In the genomic region with DNA sequence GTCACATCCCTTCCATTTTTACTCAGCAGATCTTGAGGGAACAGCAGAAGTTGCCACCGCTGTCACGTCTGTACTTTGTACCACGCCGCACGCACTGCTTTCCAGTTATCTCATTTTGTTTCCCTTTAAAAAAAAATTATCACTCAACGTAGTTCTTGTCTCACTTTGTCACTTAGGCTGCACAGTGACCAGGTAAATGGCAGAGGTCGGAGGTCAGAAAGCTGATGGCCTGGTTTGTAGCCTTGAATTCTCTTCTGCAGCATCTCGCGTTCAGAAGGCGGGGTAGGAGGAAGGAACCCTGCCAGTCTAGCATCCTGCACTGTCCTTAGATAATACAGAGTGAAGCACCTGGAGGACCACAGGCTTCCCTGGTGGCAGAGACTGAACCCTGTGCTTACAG, we compare ENCODE assay signal across 21 mouse cellular contexts. TPM values are rescaled to one million over a fixed set of nuclear protein-coding genes. Genes with fewer than 3 reads are reported as not detected.
DNase-seq lines count a peak whose midpoint lies in the region; ATAC-seq and TF ChIP-seq lines count a peak whose summit lies in the region.
"Had no signal": no experiment of that assay in that cellular context is flagged by ENCODE, and none has a peak within 500 bp of the region (broad histone marks: within the 10 kb centered on the region; RNA-seq: fewer than 3 reads in every experiment).

No protein-coding gene starts in this region.

- no peak for TF ChIP-seq CTCF in cerebellum, adult 2 months (IDR thresholded peaks at IDR 0.05; ENCODE audit: borderline replicate concordance, insufficient read depth, low read depth, low read length)

- 78% methylated on average over 10 of the region's 10 CpGs for WGBS in cerebellum, adult 2 months
- WGBS in heart, embryonic 14.5 days = 56% methylated on average over 10 of the region's 10 CpGs
- WGBS in kidney, embryonic 15.5 days = 92% methylated on average over 10 of the region's 10 CpGs

- H3K4me2 ChIP-seq in heart, embryonic 14.5 days (ENCODE audit: low read length) = no peak overlapping the region
- no peak overlapping the region for H3K4me2 ChIP-seq in kidney, embryonic 15.5 days
- H3K4me2 ChIP-seq: hindbrain, embryonic 15.5 days; limb, embryonic 12.5 days; liver, embryonic 15.5 days; midbrain, embryonic 13.5 days; neural tube, embryonic 12.5 days had no signal

- H3K9me3 ChIP-seq in heart, embryonic 14.5 days (ENCODE audit: control insufficient read depth, low read length) = no peaks in the 10 kb centered on the region
- H3K9me3 ChIP-seq in kidney, embryonic 15.5 days (replicated peaks) = no peaks in the 10 kb centered on the region
- H3K9me3 ChIP-seq: hindbrain, embryonic 15.5 days; limb, embryonic 12.5 days; liver, embryonic 15.5 days; midbrain, embryonic 13.5 days; neural tube, embryonic 12.5 days had no signal

- no peak overlapping the region for H3K9ac ChIP-seq in heart, embryonic 14.5 days (ENCODE audit: low read length)
- H3K9ac ChIP-seq in kidney, embryonic 15.5 days = no peak overlapping the region
- H3K9ac ChIP-seq: hindbrain, embryonic 15.5 days; limb, embryonic 12.5 days; liver, embryonic 15.5 days; midbrain, embryonic 13.5 days; neural tube, embryonic 12.5 days had no signal

- peaks cover 26% of the 10 kb centered on the region for H3K36me3 ChIP-seq in heart, embryonic 14.5 days (ENCODE audit: control insufficient read depth, insufficient read depth, low read length)
- peaks cover 22% of the 10 kb centered on the region for H3K36me3 ChIP-seq in kidney, embryonic 15.5 days
- H3K36me3 ChIP-seq: hindbrain, embryonic 15.5 days; liver, embryonic 15.5 days; neural tube, embryonic 12.5 days had no signal

- intact Hi-C loops in heart, postnatal 10 days (cut with DNase I) = loop anchor here (2.0 kb wide), 1 partner anchor 29 kb away; a partner anchor contains a TSS

- H3K4me1 ChIP-seq in cerebellum, adult 2 months (ENCODE audit: control insufficient read depth, insufficient read depth, low read length) = peaks cover 51% of the 10 kb centered on the region
- peaks cover 50 to 85% of the 10 kb centered on the region in 2 experiments for H3K4me1 ChIP-seq in heart, embryonic 14.5 days (ENCODE audit: control insufficient read depth in 2 of 2, insufficient read depth in 2 of 2, low read length in 2 of 2)
- H3K4me1 ChIP-seq in kidney, embryonic 15.5 days = peaks cover 61% of the 10 kb centered on the region

- no peak for TF ChIP-seq POLR2A in cerebellum, adult 2 months (IDR thresholded peaks at IDR 0.05; ENCODE audit: borderline replicate concordance, insufficient read depth, low read length)

- DNase-seq in cerebellum, adult 2 months = no peak
- no peak for DNase-seq in cerebellum, postnatal 14 days
- DNase-seq in heart, postnatal 10 days = no peak
- DNase-seq in kidney, postnatal 10 days = no peak
- DNase-seq in thymus, postnatal 14 days = peak; percentile 29
- DNase-seq in thymus, adult 18-20 months = no peak
- DNase-seq: adrenal gland, postnatal 10 days; cerebellum, adult 9-11 months; kidney, adult 11 months; kidney, postnatal 25 days; layer of hippocampus, adult 9-11 months; right cerebral cortex, adult 18-20 months had no signal

- H3K4me3 ChIP-seq in cerebellum, adult 2 months (replicated peaks; ENCODE audit: insufficient read depth, low read depth, low read length) = no peak overlapping the region
- no peak overlapping the region for H3K4me3 ChIP-seq in heart, embryonic 14.5 days (ENCODE audit: control insufficient read depth in 1 of 2, insufficient read depth in 1 of 2, low read depth in 1 of 2, low read length in 2 of 2)
- no peak overlapping the region for H3K4me3 ChIP-seq in kidney, embryonic 15.5 days (replicated peaks)
- H3K4me3 ChIP-seq: hindbrain, embryonic 15.5 days; limb, embryonic 12.5 days; liver, embryonic 15.5 days; midbrain, embryonic 13.5 days; neural tube, embryonic 12.5 days had no signal

- ATAC-seq in heart, embryonic 14.5 days (ENCODE audit: insufficient number of reproducible peaks, insufficient read depth, low FRiP score, low read depth) = no peak
- no peak for ATAC-seq in kidney, embryonic 15.5 days (replicated peaks; ENCODE audit: low FRiP score)
- ATAC-seq: forebrain, embryonic 16.5 days; midbrain, embryonic 13.5 days; Patski had no signal

- H3K27ac ChIP-seq in cerebellum, adult 2 months (ENCODE audit: insufficient read depth, low read length) = 0 out of 2 replicates have a peak overlapping the region, but pooled peaks have one; percentile 47
- peak overlapping the region; percentile 83 to 94; a peak in 3 of 4 replicates for H3K27ac ChIP-seq in heart, embryonic 14.5 days (replicated peaks in 1 of 2; ENCODE audit: control insufficient read depth in 1 of 2, insufficient read depth in 1 of 2, low read depth in 2 of 2, low read length in 2 of 2)
- 0 out of 2 replicates have a peak overlapping the region, but pooled peaks have one; percentile 96 for H3K27ac ChIP-seq in kidney, embryonic 15.5 days
- H3K27ac ChIP-seq: hindbrain, embryonic 15.5 days; limb, embryonic 12.5 days; liver, embryonic 15.5 days; midbrain, embryonic 13.5 days; neural tube, embryonic 12.5 days had no signal

- no peaks in the 10 kb centered on the region for H3K27me3 ChIP-seq in cerebellum, adult 2 months (ENCODE audit: control insufficient read depth, insufficient read depth, low read length)
- no peaks in the 10 kb centered on the region for H3K27me3 ChIP-seq in heart, embryonic 14.5 days (ENCODE audit: control insufficient read depth, insufficient read depth, low read length)
- H3K27me3 ChIP-seq in kidney, embryonic 15.5 days = no peaks in the 10 kb centered on the region
- H3K27me3 ChIP-seq: hindbrain, embryonic 15.5 days; limb, embryonic 12.5 days; liver, embryonic 15.5 days; midbrain, embryonic 13.5 days; neural tube, embryonic 12.5 days; Patski had no signal

RNA-seq across cellular contexts. Expression of a gene that starts 29.8 kb away (rescaled TPM):
- polyA plus RNA-seq in cerebellum, adult 2 months (2012; rRNA removed) = 25.3 and 26.7 TPM in 2 replicates
- 22.8 and 23.5 TPM in 2 replicates for polyA plus RNA-seq in heart, embryonic 14.5 days (2014; fragmentation: Nextera tagmentation; extraction: Ambion mirVana)
- total RNA-seq in heart, postnatal 10 days (2021) = 10 to 100 TPM; 26.1 to 31.3 TPM
- polyA plus RNA-seq in kidney, embryonic 15.5 days (2015; fragmentation: Nextera tagmentation; extraction: Ambion mirVana) = 10.1 and 10.4 TPM in 2 replicates
